Mouse (Mus musculus) E14TG2a.4 (cell line): ENCODE results near the gene Nop53.
"Not testable (repeated sequence)": the region's sequence is repeated elsewhere in the genome, so short reads cannot be mapped to it uniquely, and the experiment has no call there.

ENCODE experiments used
- H3K27me3 ChIP-seq: 2 replicates; pipeline ENCODE4 v1.6.1; 2014; ENCODE audit warnings: low read length, control low read depth; ENCODE audit not compliant: insufficient read depth
- H3K36me3 ChIP-seq: 2 replicates; pipeline ENCODE4 v1.6.1; 2014; ENCODE audit warnings: low read length, control low read depth; ENCODE audit not compliant: insufficient read depth
- H3K4me1 ChIP-seq: replicated peaks from 2 replicates; pipeline ENCODE4 v1.6.1; 2014; ENCODE audit warnings: low read depth, low read length, control low read depth
- H3K4me3 ChIP-seq: replicated peaks from 2 replicates; pipeline ENCODE4 v1.5.1; 2014; ENCODE audit warnings: mild to moderate bottlenecking, low read length
- H3K9me3 ChIP-seq: 2 replicates; pipeline ENCODE4 v1.6.1; 2014; ENCODE audit warnings: low read length, control low read depth
- CTCF ChIP-seq: conservative IDR thresholded peaks from 2 replicates; pipeline ENCODE4 v1.5.1; 2014; ENCODE audit warnings: low read length
- NANOG ChIP-seq: IDR thresholded peaks from 2 replicates; pipeline ENCODE4 v1.6.1; 2014; ENCODE audit warnings: borderline replicate concordance, low read length, mixed read lengths
- POU5F1 ChIP-seq: IDR thresholded peaks from 2 replicates; pipeline ENCODE4 v1.6.1; 2014; ENCODE audit warnings: low read length, borderline replicate concordance

Nop53 gene

DNA sequence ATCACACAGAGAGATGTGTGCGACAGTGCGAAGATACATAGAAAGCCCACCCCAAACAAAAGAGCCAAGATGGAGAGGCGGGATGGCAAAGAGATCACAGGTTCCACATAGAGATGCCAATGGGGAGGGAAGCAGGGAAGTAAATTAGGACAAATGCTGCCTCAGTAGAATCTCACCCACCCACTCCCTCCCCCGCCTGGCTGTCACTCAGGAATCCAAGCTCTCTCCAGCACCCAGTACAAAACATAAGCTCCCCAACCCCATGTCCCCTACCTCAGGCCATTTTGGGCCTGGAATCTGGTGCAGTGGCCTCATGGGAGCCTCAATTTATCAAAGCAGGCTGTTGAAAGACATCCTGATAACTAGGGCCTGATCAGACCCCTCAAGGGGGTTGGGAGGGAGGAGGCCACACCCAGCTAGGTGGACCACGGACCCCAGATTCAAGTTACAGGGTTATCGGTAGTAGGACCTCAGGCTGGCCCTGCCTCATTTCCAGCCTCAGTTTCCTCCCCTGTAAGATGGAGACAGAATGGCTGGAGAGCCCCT is 25.2 kb downstream of the Nop53 start:
- no peak for TF ChIP-seq POU5F1
- no peak for TF ChIP-seq CTCF
- no peak for TF ChIP-seq NANOG
- no peaks in the 10 kb centered on the region for H3K9me3 ChIP-seq
- H3K36me3 ChIP-seq: peaks cover 48% of the 10 kb centered on the region
- H3K4me1 ChIP-seq: peaks cover 48% of the 10 kb centered on the region
- H3K4me3 ChIP-seq: peak overlapping the region; percentile 92
- H3K27me3 ChIP-seq: peaks cover 26% of the 10 kb centered on the region

DNA sequence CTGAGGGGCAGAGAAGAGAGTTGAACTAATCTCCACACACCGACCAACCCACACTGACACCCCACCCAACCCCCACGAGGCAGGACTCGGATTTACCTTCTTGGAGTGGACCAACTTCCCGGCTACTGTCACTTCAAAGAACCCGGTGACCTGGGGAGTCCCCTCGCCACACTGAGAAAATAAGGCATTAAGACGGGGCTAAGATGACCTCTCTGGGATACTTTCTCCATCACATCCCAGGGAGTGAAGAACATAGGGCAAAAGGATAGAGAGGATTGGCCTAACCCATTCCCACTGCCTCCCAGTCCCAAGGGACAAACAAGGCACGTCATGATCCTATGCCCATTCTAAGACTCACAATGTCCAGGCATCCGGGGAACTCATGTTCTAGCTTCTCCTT is 25.9 kb downstream of the Nop53 start:
- H3K9me3 ChIP-seq: no peaks in the 10 kb centered on the region
- H3K4me3 ChIP-seq: no peak overlapping the region; the same call in 1 of the 2 replicates
- H3K27me3 ChIP-seq: peaks cover 22% of the 10 kb centered on the region
- H3K36me3 ChIP-seq: peaks cover 48% of the 10 kb centered on the region
- peaks cover 48% of the 10 kb centered on the region for H3K4me1 ChIP-seq
- TF ChIP-seq POU5F1 (no peak), CTCF (no peak), NANOG (no peak)

DNA sequence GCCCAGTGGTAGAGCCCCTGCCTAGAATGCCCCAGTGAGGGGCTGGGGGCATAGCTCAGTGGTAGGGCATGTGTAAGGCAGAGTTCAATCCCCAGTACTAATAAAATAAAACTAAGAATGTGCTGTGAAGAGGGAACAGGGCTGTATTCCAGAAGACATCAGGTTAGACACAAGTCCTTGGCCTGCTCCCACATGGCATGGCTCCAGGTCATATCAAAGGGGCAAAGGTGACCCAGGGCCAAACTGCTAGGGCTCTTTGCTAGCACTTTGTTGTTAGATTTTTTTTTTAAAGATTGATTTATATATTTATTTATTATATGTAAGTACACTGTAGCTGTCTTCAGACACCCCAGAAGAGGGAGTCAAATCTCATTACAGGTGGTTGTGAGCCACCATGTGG is 27.5 kb downstream of the Nop53 start:
- TF ChIP-seq CTCF (no peak), POU5F1 (no peak), NANOG (no peak)
- H3K4me1 ChIP-seq: peaks cover 46% of the 10 kb centered on the region
- no peaks in the 10 kb centered on the region for H3K9me3 ChIP-seq
- peaks cover 8% of the 10 kb centered on the region for H3K27me3 ChIP-seq
- no peak overlapping the region for H3K4me3 ChIP-seq
- H3K36me3 ChIP-seq: peaks cover 48% of the 10 kb centered on the region

DNA sequence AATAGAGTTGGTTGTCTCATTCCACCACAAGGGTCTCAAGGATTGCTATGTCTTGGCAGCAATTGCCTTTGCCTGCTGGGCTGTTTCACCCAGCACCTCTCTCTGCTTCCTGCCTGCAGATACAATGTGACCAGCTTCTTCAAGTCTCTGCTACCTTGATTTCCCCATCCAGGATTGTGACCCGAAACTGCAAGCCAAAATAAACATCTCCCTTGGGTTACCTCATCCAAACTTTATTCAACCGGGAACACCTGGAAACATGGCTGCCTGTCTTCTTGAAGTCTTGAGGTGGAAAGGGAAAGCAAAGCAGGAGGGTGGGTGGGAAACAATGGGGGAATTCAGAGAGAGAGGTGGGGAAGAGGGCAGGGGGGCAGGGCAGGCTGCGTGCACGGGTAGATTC is 28.9 kb downstream of the Nop53 start:
- TF ChIP-seq POU5F1: no peak
- no peak for TF ChIP-seq CTCF
- TF ChIP-seq NANOG: no peak
- Histone ChIP-seq H3K36me3 (peaks cover 48% of the 10 kb centered on the region), H3K27me3 (no peaks in the 10 kb centered on the region), H3K9me3 (no peaks in the 10 kb centered on the region), H3K4me3 (no peak overlapping the region), H3K4me1 (peaks cover 38% of the 10 kb centered on the region)

DNA sequence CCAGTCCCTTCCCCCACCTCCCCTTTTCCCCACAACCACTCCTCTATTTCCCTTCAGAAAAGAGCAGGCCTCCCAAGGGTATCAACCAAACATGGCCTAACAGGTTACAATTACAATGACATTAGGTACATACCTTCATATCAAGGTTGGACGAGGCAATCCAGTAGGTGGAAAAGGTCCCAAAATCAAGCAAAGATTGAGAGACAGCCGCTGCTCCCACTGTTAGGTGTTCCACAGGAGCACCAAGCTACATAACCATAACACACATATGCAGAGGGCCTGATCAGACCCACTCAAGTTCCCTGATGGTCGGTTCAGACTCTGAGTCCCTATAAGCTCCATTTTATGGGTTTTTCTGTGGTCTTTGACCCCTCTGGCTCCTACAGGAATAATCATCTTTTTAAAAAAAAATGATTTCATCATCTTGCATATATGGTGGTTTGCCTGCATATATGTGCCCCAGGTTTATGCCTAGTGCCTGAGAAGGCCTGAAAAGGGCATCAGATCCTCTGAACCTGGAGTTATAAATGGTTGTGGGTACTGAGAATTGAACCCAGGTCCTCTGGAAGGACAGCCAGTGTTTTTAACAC is 29.6 kb downstream of the Nop53 start:
- no peak for TF ChIP-seq CTCF
- TF ChIP-seq POU5F1: no peak
- TF ChIP-seq NANOG: no peak

DNA sequence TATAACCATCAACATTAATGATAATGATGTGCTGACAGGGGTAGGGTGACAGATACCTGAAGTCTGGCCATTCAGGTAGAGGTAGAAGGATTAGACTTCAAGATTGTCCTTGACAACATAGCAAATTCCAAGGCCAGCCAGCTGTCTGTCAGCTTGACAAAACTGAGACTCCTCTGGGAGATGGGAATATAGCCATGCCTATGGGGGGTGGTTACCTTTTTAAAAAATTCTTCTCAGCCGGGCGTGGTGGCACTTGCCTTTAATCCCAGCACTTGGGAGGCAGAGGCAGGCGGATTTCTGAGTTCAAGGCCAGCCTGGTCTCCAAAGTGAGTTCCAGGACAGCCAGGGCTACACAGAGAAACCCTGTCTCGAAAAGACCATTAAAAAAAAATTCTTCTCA is 30.2 kb downstream of the Nop53 start:
- Histone ChIP-seq H3K4me1 (peaks cover 25% of the 10 kb centered on the region), H3K36me3 (peaks cover 43% of the 10 kb centered on the region)
- not testable (repeated sequence) for H3K27me3 ChIP-seq, H3K4me3 ChIP-seq, H3K9me3 ChIP-seq

More for the DNA sequence above, 29.6 kb downstream of the Nop53 start:
- no peaks in the 10 kb centered on the region for H3K9me3 ChIP-seq
- no peak overlapping the region for H3K4me3 ChIP-seq
- peaks cover 48% of the 10 kb centered on the region for H3K36me3 ChIP-seq
- peaks cover 30% of the 10 kb centered on the region for H3K4me1 ChIP-seq
- H3K27me3 ChIP-seq: no peaks in the 10 kb centered on the region

DNA sequence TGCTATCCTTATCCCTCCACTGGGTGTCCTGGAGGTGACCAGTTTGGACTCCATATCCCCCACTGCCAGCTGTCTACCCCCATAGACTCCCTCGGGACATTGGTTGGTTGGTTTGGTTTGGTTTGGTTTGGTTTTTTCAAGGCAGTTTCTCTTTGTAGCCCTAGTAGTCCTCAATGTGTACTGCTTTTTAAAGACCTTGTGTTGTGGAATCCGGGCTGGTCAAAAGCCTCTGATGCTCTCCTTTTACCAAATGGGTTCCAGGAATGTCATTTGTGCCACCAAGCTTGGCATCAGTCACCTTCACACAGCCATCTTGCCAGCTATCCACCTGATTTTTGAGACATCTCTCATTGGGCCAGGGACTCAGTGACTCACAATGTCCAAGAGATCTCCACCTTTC is 31.1 kb downstream of the Nop53 start:
- no peaks in the 10 kb centered on the region for H3K27me3 ChIP-seq
- H3K4me1 ChIP-seq: peaks cover 16% of the 10 kb centered on the region
- H3K4me3 ChIP-seq: no peak overlapping the region
- TF ChIP-seq POU5F1: no peak
- no peak for TF ChIP-seq CTCF
- no peak for TF ChIP-seq NANOG
- no peaks in the 10 kb centered on the region for H3K9me3 ChIP-seq
- H3K36me3 ChIP-seq: peaks cover 34% of the 10 kb centered on the region

DNA sequence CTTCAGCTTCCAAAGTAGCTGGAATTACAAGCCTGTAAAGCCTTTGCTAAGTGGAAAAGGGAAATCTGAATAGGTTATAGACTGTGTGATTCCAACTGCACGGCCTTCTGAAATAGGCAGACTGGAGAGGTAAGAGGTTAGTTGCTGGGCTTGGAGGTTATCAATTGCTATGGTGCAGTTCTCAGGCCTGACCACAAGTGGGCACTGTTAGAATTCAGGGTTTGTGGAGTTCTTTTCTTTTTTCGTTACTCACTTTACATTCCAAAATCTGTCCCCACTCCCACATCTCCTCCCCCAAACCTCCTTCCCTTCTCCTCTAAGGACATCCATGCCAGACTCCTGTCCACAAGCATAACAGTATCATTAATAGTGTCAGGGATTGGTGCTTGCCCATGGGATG is 31.6 kb downstream of the Nop53 start:
- Histone ChIP-seq H3K27me3 (no peaks in the 10 kb centered on the region), H3K36me3 (peaks cover 29% of the 10 kb centered on the region), H3K9me3 (no peaks in the 10 kb centered on the region), H3K4me1 (peaks cover 14% of the 10 kb centered on the region), H3K4me3 (no peak overlapping the region)
- peak; percentile 100 for TF ChIP-seq CTCF
- no peak for TF ChIP-seq POU5F1

DNA sequence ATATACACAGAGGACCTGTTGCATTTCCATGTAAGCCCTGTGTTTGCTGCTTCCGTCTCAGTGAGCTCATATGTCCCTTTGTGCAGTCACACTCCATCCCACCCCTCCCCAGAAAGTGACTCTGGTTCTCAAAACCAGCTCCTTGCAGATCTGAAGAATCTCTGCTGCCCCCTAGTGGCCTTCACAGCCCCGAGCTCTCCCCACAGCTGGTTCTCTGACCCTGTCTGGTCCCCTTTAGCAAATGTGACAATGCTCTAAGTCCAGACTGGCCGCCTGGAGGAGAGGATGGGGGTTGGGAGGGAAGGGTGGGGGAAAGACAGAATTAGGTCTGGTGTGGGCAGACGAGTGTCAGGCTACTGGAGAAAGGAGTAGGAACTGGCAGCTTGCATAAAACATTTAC is 33.7 kb downstream of the Nop53 start:
- Histone ChIP-seq H3K27me3 (peaks cover 5% of the 10 kb centered on the region; the same call in 1 of the 2 replicates), H3K4me1 (peaks cover 7% of the 10 kb centered on the region), H3K36me3 (peaks cover 12% of the 10 kb centered on the region), H3K4me3 (no peak overlapping the region), H3K9me3 (no peaks in the 10 kb centered on the region)
- TF ChIP-seq NANOG: no peak
- TF ChIP-seq CTCF: peak; percentile 89

DNA sequence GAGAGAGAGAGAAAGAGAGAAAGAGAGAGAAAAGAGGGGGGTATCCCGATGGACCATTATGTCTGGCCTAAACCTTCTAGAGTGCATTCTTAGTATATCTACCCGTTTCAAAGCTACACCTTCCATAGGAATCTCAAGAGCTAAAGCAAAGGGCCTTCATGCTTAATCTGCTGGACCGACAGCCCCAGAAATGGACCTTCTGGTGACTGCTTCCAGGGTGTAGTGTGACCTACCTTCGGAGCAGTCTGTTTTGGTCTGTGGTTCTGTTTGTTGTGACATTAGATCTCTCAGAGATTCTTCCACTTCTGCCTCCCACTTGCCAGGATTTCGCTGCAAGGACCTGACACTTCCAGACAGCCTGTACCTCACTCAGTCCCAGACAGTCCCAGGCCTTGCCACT is 35.4 kb downstream of the Nop53 start:
- Histone ChIP-seq H3K36me3 (no peaks in the 10 kb centered on the region), H3K4me1 (peaks cover 3% of the 10 kb centered on the region; the same call in 1 of the 2 replicates), H3K4me3 (no peak overlapping the region), H3K27me3 (peaks cover 8% of the 10 kb centered on the region; the same call in 1 of the 2 replicates), H3K9me3 (no peaks in the 10 kb centered on the region)
- TF ChIP-seq POU5F1 (no peak), CTCF (no peak), NANOG (no peak)
